24 mouse cellular contexts compared by ENCODE assay signal in genomic region chrX:72995542-72995941, GRCm38 (mm10). TPM values are rescaled to one million over a fixed set of nuclear protein-coding genes. Genes with fewer than 3 reads are reported as not detected.
"Had no signal": no experiment of that assay in that cellular context is flagged by ENCODE, and none has a peak within 500 bp of the region (broad histone marks: within the 10 kb centered on the region; RNA-seq: fewer than 3 reads in every experiment).

No protein-coding gene starts in this region.

- H3K9ac ChIP-seq: limb, embryonic 13.5 days; liver, embryonic 12.5 days; liver, embryonic 15.5 days; midbrain, embryonic 12.5 days; midbrain, embryonic 15.5 days; neural tube, embryonic 12.5 days; neural tube, embryonic 15.5 days; stomach, embryonic 15.5 days had no signal

- H3K4me2 ChIP-seq: limb, embryonic 13.5 days; liver, embryonic 12.5 days; liver, embryonic 15.5 days; midbrain, embryonic 12.5 days; midbrain, embryonic 15.5 days; neural tube, embryonic 12.5 days; neural tube, embryonic 15.5 days; stomach, embryonic 15.5 days had no signal

- H3K4me1 ChIP-seq: limb, embryonic 10.5 days; limb, embryonic 13.5 days; liver, embryonic 12.5 days; liver, embryonic 15.5 days; midbrain, embryonic 12.5 days; midbrain, embryonic 15.5 days; neural tube, embryonic 12.5 days; neural tube, embryonic 15.5 days; stomach, embryonic 15.5 days had no signal

- ATAC-seq: liver, embryonic 12.5 days; midbrain, embryonic 15.5 days had no signal

- H3K27ac ChIP-seq: layer of hippocampus, adult 2 months; limb, embryonic 10.5 days; limb, embryonic 13.5 days; liver, embryonic 12.5 days; liver, embryonic 15.5 days; macrophage; midbrain, embryonic 12.5 days; midbrain, embryonic 15.5 days; neural tube, embryonic 12.5 days; neural tube, embryonic 15.5 days; stomach, embryonic 15.5 days had no signal

- DNase-seq: kidney, adult 18-20 months; kidney, adult 9 months; layer of hippocampus, adult 9-11 months; liver; lung, adult 2 months; right cerebral cortex, adult 18-20 months; right cerebral cortex, postnatal 14 days; right cerebral cortex, postnatal 4 days; spleen, adult 18-20 months; thymus, postnatal 25 days had no signal

- H3K4me3 ChIP-seq: layer of hippocampus, adult 2 months; limb, embryonic 10.5 days; limb, embryonic 13.5 days; liver, embryonic 12.5 days; liver, embryonic 15.5 days; midbrain, embryonic 12.5 days; midbrain, embryonic 15.5 days; neural tube, embryonic 12.5 days; neural tube, embryonic 15.5 days; stomach, embryonic 15.5 days had no signal

- H3K9me3 ChIP-seq: limb, embryonic 10.5 days; limb, embryonic 13.5 days; liver, embryonic 12.5 days; liver, embryonic 15.5 days; midbrain, embryonic 12.5 days; midbrain, embryonic 15.5 days; neural tube, embryonic 12.5 days; neural tube, embryonic 15.5 days; stomach, embryonic 15.5 days had no signal

- H3K36me3 ChIP-seq: limb, embryonic 10.5 days; limb, embryonic 13.5 days; liver, embryonic 12.5 days; liver, embryonic 15.5 days; midbrain, embryonic 12.5 days; midbrain, embryonic 15.5 days; neural tube, embryonic 12.5 days; neural tube, embryonic 15.5 days; stomach, embryonic 15.5 days had no signal

- H3K27me3 ChIP-seq: midbrain, embryonic 12.5 days; midbrain, embryonic 15.5 days; neural tube, embryonic 12.5 days; neural tube, embryonic 15.5 days; stomach, embryonic 15.5 days had no signal

RNA-seq across cellular contexts. Expression of gene Zfp185, which starts 8.4 kb away (rescaled TPM):
- total RNA-seq: megakaryocyte, adult 5-6 weeks had no signal
- polyA plus RNA-seq: macrophage had no signal

RNA-seq across cellular contexts. Expression of gene Pnma5, which starts 41.4 kb away (rescaled TPM):
- total RNA-seq: megakaryocyte, adult 5-6 weeks had no signal
- polyA plus RNA-seq: large intestine, adult 2 months; limb, embryonic 10.5 days; liver, embryonic 12.5 days; lung, adult 2 months; macrophage; neural tube, embryonic 12.5 days; thymus, postnatal 0 days had no signal
